Mouse (Mus musculus): ENCODE data around the gene Gm45234.
A peak's percentile ranks its signal among the peaks of the same experiment; 100 is the strongest.

Gm45234 gene

GRCm38 (mm10) chr6:124708289-124708889 is 47.4 kb downstream of the Gm45234 start:
- no peak for DNase-seq (ENCODE audit: low read depth, low spot score)

DNA sequence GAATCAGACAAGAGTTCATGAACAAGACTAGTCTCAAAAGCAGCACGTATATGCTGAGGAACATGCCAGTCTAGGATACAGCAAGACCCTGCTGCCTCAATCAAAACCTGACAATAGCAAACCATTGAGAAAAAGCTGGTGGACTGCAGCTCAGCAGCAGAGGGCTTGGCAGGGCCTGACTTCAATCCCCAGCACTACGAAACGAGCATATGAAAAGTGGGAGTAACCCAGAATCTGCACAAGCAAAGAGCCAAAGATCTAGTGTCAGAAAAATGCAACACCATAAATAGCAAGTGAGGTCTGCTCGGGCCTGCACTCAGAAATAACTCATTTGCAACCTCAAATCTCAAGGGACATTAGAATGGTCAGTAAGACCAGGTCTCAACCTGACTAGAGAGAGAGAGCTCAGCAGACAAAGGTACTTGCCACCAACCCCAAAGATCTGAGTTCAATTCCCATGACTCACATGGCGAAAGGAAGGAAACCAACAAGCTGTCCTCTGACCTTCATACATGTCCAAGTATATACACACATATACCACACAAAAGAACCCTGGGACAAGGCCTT is 49.7 kb downstream of the Gm45234 start:
- no peak for DNase-seq (ENCODE audit: low read depth, low spot score)

DNA sequence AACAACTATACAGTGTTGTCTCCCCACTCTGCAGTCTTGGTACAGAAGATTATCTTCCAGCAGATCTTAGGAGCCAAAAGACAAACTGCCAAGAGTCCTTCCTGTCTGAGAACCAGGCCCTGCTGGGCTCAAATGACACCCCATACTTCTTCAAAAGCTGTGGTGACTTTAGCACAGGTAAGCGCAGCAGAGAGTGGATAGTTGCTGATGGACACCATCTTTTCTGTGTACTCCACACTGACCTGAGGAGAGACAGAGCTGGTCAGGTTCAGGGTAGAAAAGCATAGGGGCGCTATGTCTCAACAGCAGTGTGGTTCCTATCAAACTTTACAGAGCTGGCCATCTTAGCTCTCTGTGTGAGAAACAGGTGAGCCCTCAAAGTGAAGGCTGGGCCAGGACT is 51.4 kb downstream of the Gm45234 start:
- no peak for DNase-seq (ENCODE audit: low read depth, low spot score)

DNA sequence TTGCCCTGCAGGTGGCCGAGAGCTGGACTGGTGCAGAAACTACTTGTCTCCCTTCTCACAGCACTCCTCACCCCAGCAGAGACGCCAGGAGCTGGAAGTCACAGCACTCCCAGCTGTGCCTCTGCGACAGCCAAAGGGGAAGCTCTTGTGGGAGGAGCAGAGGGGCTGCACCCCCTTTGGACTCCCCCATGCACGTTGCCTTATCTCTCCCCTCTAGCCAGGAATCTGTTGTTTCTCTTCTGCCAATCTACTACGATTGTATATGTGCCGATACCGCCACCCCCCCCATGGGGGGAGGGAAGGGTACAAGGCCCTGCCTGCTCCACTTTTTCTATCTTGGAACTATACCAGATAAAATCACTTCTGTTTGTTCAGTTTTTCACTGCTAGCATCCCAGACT is 52.0 kb downstream of the Gm45234 start:
- no peak for DNase-seq (ENCODE audit: low read depth, low spot score)

DNA sequence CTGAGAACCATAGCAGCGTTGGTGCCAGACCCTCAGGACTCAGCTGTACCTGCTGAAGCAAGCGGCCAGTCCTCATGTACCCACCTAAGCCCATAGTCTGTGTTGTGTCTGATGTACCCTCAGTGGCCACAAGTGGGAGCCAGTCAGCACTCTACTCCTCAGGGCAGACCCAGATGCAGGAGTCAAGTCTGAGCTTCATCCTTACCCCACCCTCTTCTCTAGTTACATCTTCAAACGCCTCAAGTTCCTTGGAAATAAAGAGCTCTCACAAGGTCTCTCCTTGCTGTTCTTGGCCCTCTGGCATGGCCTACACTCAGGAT is 53.1 kb downstream of the Gm45234 start:
- DNase-seq (ENCODE audit: low read depth, low spot score), result peak; percentile 43

DNA sequence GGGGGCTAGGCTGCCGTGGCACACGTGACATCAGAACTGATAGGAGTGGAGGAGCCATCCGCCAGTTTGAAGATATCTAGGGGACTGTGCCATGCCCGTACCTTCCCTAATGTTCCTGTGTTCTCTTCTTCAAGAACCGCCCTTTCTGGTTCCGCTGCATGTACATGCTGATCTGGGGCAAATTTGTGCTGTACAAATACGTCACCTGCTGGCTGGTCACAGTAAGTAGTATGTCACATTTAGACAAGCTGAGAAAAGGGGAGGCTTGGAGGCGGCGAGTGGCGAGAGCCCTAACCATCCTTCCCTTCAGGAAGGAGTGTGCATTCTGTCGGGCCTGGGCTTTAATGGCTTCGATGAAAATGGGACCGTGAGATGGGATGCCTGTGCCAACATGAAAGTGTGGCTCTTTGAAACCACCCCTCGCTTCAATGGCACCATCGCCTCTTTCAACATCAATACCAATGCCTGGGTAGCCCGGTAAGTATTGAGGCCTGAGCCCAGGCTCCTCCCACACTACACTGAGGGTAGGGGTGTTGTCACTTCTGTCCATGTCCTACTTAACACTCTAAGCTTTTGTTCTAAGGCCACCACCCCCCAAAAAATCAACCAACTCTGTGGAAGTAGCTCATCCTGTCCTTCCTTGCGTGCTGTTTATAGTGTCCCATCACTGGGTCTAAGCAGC is 53.6 kb downstream of the Gm45234 start:
- DNase-seq (ENCODE audit: low read depth, low spot score), result no peak

GRCm38 (mm10) chr6:124701338-124701737 is 54.5 kb downstream of the Gm45234 start:
- DNase-seq (ENCODE audit: low read depth, low spot score), result no peak

DNA sequence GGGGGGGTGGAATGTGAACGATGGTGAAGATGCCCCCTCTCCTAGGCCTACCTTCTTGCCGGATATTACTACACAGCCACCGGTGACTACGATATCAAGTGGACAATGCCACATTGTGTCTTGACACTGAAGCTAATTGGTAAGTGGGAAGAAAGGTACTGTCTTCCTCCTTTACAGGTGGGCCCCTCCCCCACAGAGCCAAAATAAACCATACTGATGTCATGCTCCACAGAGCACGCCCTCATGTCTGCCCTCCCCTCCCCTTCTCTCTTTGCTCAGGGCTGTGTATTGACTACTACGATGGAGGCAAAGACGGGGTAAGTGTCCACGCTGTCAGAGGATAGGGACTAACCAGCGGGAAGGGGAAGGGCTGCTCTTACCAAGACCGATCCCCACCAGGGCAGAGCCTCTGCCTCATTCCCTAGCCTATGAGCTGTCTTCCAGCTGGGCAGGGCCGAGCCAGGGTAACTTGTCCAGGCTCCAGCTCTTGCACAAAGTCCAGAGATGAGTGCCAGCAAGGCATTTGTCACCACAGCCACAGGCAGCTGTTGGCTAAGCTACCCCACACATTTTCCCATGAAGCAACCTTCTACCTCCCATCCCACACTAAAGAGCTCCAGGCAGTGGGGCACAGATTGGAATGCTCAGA is 55.7 kb downstream of the Gm45234 start:
- DNase-seq (ENCODE audit: low read depth, low spot score), result no peak

DNA sequence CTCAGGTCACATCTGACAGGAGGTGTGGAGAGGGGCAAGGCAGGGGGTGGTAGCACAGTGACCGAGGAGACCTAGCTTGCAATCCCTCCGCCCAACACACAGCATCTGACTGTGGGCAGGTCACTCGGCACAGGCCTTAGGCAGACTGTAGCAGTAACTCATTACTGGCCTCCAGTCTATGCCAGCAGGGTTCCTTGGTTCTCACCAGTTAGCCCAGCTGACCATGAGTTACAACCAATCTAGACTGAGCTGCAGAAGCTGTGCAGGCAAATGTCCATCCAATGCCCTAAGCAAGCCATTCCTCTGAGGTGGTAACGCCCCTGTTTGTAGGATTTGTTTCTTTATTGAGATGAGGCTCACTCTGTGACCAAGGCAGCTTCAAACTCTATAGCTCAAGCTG is 56.5 kb downstream of the Gm45234 start:
- no peak for DNase-seq (ENCODE audit: low read depth, low spot score)

DNA sequence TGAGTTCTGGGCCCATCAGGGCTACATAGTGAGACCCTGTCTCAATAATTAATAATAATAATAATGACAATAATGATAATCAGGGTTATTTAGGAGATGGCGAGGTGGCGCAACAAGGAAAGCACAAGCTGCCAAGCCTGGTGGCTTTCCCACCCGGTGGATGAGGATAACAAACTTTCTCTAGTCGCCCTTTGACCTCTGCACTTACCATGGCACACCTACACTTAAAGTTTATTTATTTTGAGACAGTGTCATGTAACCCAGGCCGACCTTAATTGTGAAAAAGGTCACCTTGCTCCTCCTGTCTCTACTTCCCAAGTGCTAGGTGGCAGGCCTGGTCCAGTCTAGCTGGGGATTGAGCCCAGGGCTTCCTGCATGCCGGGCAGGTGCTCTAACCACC is 57.1 kb downstream of the Gm45234 start:
- DNase-seq (ENCODE audit: low read depth, low spot score), result no peak

DNA sequence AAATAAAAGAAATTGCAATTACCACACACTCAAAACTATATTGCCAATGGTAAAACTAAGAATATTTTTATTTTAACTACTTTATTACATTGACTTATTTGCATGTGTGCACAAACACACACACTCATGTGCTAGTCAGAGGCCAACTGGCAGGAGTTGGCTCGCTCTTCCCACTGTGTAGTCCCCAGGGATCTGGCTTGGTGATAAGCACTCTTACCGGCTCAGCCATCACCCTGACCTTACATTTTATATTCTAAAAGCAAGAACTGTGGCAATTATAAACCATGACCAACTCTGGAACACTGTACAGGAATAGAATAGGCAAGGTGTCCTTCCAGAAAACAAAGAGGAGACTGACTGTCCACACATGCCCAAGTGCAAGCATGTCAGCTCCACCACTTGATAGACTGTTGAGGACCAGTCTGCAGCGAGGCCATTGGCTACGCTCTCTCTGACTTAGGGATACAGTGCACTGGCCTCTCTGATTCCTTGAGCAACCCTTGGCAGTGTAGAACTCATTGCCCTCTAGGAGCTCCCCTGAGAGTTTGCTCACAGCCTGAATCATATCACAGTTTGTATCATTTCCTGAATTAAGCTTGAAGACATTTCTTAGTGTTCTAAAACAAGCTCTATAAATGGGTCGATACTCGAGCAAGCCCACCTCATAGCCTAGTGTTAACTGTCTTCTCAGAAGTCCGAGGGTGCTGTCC is 59.2 kb downstream of the Gm45234 start:
- DNase-seq (ENCODE audit: low read depth, low spot score), result no peak

- DNase-seq (ENCODE audit: low read depth, low spot score), result no peak
Measured at GRCm38 (mm10) chr6:124694166-124694955, 61.5 kb downstream of the Gm45234 start.

DNA sequence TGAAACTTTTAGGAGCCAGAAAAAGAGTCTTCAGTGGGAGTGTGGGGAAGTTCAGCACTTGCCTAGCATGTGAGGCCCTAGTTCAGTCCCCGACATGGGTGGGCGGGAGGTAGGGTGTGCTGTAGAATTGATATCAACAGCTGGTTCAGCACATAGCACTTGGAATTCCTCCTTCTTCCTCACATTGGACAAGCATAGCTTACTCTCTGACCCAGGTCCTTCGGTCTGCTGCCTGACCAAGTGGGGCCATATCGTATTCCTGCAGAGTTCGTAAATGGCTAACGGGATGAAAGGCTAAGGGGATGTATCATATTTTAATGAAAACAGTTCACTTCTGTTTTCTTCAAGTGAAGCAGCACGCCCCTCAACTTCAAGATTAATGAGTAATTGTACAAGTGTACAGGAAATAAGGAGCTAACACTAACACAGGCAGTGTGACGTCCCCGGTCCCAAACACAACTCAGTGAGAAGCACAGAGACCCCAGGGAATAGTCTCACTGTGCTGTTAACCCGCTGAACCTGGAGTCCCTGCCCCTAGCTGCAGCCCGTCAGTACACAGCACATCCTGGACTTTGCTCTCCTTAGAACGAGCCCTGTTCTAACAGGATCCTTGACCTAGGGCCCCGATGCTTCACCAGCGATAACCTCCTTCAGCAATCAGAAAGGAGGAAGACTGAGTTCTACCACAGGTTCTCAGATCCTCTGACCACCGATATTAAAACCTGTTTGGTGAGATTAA is 62.4 kb downstream of the Gm45234 start:
- no peak for DNase-seq (ENCODE audit: low read depth, low spot score)

DNA sequence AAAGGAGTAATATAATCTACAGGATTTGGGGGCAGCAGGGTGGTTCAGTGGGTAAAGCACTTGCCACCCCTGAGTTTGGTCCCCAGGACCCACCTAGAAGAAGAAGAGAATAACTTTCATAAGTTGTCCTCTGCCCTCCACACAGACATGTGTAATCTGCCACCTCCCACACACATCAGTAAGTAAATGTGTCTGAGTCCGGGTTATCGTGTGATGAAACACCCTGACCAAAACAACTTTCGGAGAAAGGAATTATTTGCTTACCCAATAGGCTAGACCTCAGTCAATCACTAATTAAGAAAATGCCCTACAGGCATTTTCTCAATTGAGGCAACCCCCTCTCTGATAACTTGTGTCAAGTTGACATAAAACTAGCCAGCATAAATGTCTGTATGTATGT is 65.3 kb downstream of the Gm45234 start:
- no peak for DNase-seq (ENCODE audit: low read depth, low spot score)

Data from retina, postnatal 7 days (tissue).